Mouse (Mus musculus) liver (tissue): ENCODE measurements around the gene Clptm1.
"Not testable (repeated sequence)": the region's sequence is repeated elsewhere in the genome, so short reads cannot be mapped to it uniquely, and the experiment has no call there.

ENCODE experiments used
- DNase-seq: peaks from one replicate; pipeline ENCODE4 v3.0.0-alpha.2; 2020; ENCODE audit warnings: mixed read lengths

Clptm1 gene

DNA sequence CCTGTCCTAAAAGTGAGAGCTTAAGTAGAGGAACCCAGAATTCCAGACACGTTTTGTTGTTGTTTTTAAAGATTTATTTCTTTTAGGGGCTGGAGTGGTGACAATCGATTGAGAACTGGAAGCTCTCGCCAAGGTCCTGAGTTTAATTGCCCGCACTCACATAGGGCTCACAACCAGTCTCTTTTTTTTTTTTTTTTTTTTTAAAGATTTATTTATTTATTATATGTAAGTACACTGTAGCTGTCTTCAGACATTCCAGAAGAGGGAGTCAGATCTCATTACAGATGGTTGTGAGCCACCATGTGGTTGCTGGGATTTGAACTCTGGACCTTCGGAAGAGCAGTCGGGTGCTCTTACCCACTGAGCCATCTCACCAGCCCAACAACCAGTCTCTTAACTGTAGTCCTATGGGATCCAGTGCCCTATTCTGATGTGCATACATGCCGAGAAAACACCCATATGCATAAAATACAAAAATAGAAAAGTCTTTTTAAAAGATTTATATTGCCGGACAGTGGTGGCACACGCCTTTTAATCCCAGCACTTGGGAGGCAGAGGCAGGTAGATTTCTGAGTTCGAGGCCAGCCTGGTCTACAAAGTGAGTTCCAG is 60.1 kb downstream of the Clptm1 start:
- not testable (repeated sequence) for DNase-seq

DNA sequence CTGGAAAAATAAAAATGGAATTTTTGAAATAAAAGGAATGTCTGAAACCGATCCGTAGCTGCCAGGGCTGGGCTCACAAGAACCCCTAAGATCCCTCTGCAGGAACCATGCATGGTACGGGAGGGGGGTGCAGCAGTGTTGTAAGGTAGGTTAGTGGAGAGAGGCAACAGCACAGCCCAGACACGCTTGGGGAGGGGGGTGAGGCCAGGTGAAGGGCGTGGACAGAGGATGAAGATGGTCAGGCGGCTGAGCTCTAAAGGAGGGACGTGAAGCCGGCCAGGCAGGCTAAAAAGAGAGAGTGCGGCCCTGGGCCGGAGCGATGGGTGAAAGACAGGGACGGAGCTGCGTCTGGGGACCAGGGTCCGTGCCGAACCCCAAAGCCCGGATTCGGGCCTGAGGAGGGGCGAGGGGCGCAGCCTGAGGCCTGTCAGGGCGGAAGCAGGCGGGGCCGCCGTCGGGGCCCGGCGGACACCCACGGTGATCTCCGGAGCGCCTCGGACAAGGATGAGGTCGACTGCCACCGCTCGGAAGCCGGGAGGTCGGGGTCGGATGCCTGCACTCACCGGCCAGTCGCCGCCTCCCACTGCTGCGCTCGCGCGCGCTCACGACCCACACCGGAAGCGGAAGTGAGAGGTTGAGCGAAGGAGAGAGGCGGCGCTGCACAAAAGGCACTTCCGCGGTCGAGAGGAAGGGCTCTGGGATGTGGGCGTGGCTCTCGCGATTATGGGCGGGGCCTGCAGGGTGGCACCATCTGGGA is 60.8 kb downstream of the Clptm1 start, which contains the start of gene Clasrp:
TSS of gene Clasrp (minus strand) at position 638 of the 757 bp plus-strand sequence.
- peak; percentile 98 for DNase-seq

DNA sequence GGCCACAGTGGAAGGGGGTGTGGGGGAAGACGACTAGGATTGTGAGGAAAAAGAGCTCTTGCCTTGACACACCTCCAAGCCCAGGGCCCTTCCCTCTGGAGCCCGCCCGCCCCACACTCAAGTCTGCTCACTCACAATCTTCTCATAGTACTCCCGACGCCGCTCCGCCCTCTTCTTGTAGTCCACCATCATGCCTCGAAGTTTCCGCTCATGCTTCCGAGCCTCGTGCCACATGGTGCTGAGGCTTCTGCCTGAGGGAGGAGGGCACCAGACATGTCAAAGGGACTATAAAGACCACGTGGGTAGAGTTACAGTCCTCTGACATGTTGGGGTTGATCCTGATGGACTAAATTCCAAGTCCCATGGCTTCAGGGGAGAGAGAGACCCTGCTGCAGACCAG is 61.8 kb downstream of the Clptm1 start:
- no peak for DNase-seq

DNA sequence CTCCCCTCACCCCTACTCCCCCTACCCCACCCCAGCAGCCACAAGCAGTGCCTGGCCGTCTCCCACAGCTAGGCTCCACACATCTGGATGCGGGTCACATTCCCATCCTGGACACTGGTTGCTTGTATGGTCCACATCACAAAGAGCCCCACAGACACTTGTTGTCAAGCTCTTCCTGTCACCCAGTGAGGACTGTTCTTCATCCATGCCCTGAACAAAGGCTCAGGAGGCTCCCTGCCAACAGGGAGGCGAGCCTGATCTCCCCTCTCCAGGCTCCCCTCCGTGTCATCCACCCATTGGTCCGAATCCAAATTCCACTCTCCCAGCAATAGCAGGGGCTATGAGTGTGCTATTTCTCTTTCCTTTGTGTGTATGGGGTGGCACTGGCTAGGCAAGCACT is 64.3 kb downstream of the Clptm1 start:
- no peak for DNase-seq

DNA sequence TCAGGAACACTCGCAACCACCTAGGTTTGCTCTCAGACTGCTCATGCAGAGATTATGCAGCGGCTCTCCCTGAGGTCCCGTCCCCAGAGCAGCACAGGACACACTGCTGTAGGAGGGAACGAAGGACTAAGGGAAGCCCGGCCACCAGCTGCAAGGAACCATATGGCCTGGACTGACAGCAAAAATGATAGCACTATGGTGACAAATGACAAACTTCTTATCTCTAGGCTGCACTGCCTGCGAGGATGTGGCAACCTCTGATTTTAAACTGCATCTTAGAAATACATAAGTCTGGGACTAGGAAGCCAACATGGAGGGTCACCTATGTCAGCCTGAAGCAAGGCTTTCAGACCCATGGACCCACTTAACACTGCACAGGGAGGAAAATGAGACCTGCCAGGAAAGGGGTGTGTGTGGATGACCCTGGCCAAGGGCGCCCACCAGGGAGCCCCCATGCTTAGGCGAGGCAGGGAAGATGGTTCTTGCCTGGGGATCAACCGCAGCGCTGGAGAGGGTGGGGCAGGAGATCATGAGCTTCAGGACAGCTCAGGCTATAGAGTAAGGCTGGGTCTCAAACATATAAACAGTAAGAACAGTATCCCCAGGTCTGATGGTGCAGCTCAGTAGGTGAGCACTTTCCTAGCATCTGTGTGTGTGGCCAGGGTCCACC is 71.6 kb downstream of the Clptm1 start:
- DNase-seq: peak; percentile 38

DNA sequence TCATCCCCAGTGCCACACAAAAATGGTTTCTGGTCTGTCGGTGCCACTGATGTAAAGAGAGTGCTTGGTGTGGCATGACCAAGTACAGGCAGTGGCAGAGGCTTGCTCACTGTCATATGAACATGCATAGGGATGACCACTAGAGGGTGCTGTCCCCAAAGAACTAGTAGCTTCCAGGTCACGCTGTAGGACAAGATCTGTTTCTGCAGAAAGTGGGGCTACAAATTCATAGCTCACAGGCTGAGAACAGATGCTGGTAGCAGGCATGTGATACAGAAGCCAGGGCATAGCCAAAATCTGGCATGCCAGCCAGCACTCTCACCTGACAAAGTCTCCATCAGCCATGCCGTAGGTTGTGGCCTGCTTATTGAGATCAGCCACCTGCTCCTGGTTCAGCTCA is 74.9 kb downstream of the Clptm1 start:
- peak; percentile 76 for DNase-seq

DNA sequence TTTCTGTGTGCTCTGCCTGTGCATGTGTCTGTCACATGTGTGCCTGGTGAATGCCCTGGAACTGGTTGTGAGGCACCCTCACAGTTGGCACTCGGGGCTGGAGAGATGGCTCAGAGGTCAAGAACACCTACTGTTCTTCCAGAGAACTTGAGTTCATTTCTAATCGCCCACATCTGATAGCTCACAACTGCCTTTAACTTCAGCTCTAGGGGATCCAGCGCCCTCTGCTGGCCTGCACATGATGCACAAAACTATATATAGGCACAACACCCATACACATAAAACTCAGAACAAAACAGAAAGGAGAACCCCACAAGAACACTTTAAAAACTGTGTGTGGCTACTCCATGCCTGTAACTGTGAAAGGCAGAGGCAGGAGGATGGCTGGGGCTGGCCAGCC is 75.6 kb downstream of the Clptm1 start:
- DNase-seq: peak; percentile 79

DNA sequence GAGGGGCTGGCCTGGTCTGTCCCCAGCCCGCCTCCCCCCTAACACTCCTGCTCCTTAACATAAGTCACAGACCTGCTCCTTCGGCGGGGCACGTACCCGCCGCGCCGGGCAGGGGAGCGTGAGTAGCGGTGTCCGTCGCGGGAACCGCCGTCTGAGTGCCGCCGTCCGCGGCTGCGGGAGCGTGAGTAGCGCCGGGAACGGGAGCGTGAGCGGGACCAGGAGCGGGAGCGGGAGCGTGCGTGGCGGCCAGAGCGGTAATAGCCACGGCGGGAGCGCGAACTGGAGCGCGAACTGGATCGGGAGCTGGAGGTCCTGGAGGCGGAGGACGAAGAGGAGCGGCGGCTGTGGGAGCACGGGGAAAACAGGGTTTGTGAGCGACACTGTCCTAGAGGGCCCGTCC is 78.6 kb downstream of the Clptm1 start:
- DNase-seq: no peak
